Mouse (Mus musculus): ENCODE measurements at regions not wholly inside any gene's neighbourhood (a gene's known extent, or its start where the extent isn't known, plus 50 kb on each side); places are given as distances from the start of the nearest gene placed in this dataset.

GRCm38 (mm10) chr3:142963818-142964372 lies 82.1 kb upstream of the Pkn2 start:
- TF ChIP-seq EP300 (IDR thresholded peaks at IDR 0.05; ENCODE audit: insufficient read depth, low read depth, low read length) (no peak), CTCF (IDR thresholded peaks at IDR 0.05; ENCODE audit: low read depth, low read length) (no peak), POLR2A (IDR thresholded peaks at IDR 0.05; ENCODE audit: insufficient read depth, low read length) (no peak)
